Mouse (Mus musculus) embryonic facial prominence, embryonic 10.5 days (tissue): ENCODE data around the gene Pts. TPM values are rescaled to one million over a fixed set of nuclear protein-coding genes. Genes with fewer than 3 reads are reported as not detected.

Experiments used
- DNase-seq: peaks from one replicate; pipeline ENCODE4 v3.0.0-alpha.2; 2017; ENCODE audit warnings: low spot score
- H3K27ac ChIP-seq: fragments of 300-500 bp; sonication (generic); replicated peaks from 2 replicates; pipeline ENCODE4 v1.5.1; 2016; ENCODE audit warnings: mild to moderate bottlenecking
- H3K27me3 ChIP-seq: fragments of 300-500 bp; sonication (generic); replicated peaks from 2 replicates; pipeline ENCODE4 v1.6.1; 2016; ENCODE audit warnings: low read depth, mild to moderate bottlenecking; ENCODE audit not compliant: poor library complexity, severe bottlenecking
- H3K36me3 ChIP-seq: fragments of 300-500 bp; sonication (generic); replicated peaks from 2 replicates; pipeline ENCODE4 v1.6.1; 2016; ENCODE audit warnings: mild to moderate bottlenecking, moderate library complexity
- H3K4me1 ChIP-seq: fragments of 300-500 bp; sonication (generic); 2 replicates; pipeline ENCODE4 v1.6.1; 2016
- H3K4me3 ChIP-seq: fragments of 300-500 bp; sonication (generic); 2 replicates; pipeline ENCODE4 v1.5.1; 2016; ENCODE audit warnings: mild to moderate bottlenecking, moderate library complexity
- H3K9me3 ChIP-seq: fragments of 300-500 bp; sonication (generic); 2 replicates; pipeline ENCODE4 v1.6.1; 2016; ENCODE audit warnings: mild to moderate bottlenecking
- whole genome bisulfite sequencing: fragments of 180-500 bp; shearing (Covaris S2); methylation state at CpG from one replicate; pipeline ENCODE4 v1.1.7; 2016; 5-methylcytosine and 5-hydroxymethylcytosine counted together
- polyA plus RNA-seq: library from polyadenylated mRNA; unstranded; fragments of >200 nt; fragmentation: Nextera tagmentation; extraction: Ambion mirVana; gene quantifications from 2 replicates; pipeline ENCODE4 v1.2.1, GENCODE M21; 2016

The Pts gene
- polyA plus RNA-seq, 1 experiment from 2014 or later: 62.5 TPM

GRCm38 (mm10) chr9:50552206-50552605, 23.7 kb upstream of the Pts start:
- DNase-seq: no peak
- peaks cover 9% of the 10 kb centered on the region for H3K4me1 ChIP-seq
- 81% methylated on average over 5 of the region's 5 CpGs for WGBS
- no peak overlapping the region for H3K4me3 ChIP-seq
- H3K27me3 ChIP-seq: no peaks in the 10 kb centered on the region
- H3K27ac ChIP-seq: no peak overlapping the region
- H3K36me3 ChIP-seq: no peaks in the 10 kb centered on the region
- no peaks in the 10 kb centered on the region for H3K9me3 ChIP-seq

GRCm38 (mm10) chr9:50548936-50549335, 20.4 kb upstream of the Pts start:
- 81% methylated on average over 4 of the region's 4 CpGs for WGBS
- DNase-seq: no peak
- Histone ChIP-seq H3K27ac (no peak overlapping the region), H3K9me3 (no peaks in the 10 kb centered on the region), H3K4me3 (no peak overlapping the region), H3K4me1 (no peaks in the 10 kb centered on the region), H3K27me3 (no peaks in the 10 kb centered on the region), H3K36me3 (no peaks in the 10 kb centered on the region)

GRCm38 (mm10) chr9:50547859-50548478, 19.4 kb upstream of the Pts start:
- Histone ChIP-seq H3K27me3 (no peaks in the 10 kb centered on the region), H3K27ac (no peak overlapping the region), H3K9me3 (no peaks in the 10 kb centered on the region), H3K4me1 (no peaks in the 10 kb centered on the region), H3K36me3 (no peaks in the 10 kb centered on the region), H3K4me3 (no peak overlapping the region)
- no peak for DNase-seq
- 64% methylated on average over 5 of the region's 5 CpGs for WGBS

DNA sequence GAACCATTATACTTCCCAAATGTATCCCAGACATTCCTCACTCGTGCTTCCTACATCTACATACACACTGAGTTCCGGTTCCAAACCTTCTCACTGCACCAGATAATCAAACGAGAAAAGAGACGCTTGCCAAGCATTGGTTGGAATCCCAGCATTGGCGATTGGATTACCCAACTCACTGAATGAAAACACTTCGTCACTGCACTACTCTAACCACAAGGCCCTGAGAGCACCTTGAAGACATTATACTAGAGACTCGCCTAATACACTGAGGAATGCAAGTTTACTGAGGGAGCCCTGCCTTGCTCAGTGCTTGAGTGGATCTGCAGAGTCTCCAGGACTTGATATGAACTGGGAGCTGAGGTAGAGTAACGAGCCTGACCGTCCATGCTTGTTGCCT, 13.9 kb upstream of the Pts start:
- H3K36me3 ChIP-seq: no peaks in the 10 kb centered on the region
- no peaks in the 10 kb centered on the region for H3K4me1 ChIP-seq
- DNase-seq: no peak
- H3K9me3 ChIP-seq: no peaks in the 10 kb centered on the region
- H3K27me3 ChIP-seq: no peaks in the 10 kb centered on the region
- H3K4me3 ChIP-seq: no peak overlapping the region
- WGBS: 78% methylated on average over 9 of the region's 9 CpGs
- no peak overlapping the region for H3K27ac ChIP-seq

DNA sequence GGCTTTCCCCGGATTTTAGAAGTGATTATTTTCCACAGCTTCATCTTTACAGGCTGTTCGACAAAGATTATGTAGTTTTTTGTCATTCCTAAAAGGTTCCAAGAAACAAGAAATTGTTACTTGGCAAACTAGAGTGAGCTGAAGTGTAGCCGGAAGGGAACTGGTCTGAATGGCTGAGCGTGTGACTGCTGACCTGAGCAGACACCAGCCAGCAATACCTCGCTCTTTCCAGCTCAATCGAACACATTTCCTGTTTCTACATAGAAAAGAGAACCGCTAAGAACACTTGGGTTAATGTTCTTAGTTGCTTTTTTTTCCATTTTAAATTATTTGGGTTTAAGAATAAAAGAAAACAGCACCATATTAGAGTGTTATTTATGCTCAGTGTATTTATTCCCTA, 11.6 kb upstream of the Pts start:
- no peak for DNase-seq
- H3K27ac ChIP-seq: no peak overlapping the region
- no peaks in the 10 kb centered on the region for H3K27me3 ChIP-seq
- WGBS: 72% methylated on average over 7 of the region's 7 CpGs
- H3K4me1 ChIP-seq: no peaks in the 10 kb centered on the region
- H3K36me3 ChIP-seq: no peaks in the 10 kb centered on the region
- H3K4me3 ChIP-seq: no peak overlapping the region
- H3K9me3 ChIP-seq: no peaks in the 10 kb centered on the region

DNA sequence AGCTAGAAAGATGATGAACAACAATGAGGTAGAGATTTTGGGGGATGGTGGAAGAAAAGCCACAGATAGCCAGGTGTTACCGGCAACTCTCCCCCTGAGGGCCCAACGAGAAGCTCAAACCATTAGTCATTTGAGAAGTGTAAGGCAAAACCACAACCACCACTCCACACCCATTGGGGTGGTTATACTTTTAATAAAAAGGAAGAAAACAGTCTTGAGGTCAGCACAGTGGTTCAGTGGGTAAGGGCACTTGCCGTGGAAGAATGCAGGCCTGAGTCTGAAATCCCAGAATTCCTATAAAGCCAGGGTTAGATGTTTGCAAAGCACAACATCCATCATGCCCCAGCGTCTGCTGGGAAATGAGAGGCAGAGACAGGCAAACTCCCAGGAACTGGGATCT, 8.8 kb upstream of the Pts start:
- Histone ChIP-seq H3K4me1 (no peaks in the 10 kb centered on the region), H3K9me3 (no peaks in the 10 kb centered on the region), H3K4me3 (no peak overlapping the region), H3K36me3 (no peaks in the 10 kb centered on the region), H3K27me3 (no peaks in the 10 kb centered on the region), H3K27ac (no peak overlapping the region)
- WGBS: 73% methylated on average over 4 of the region's 4 CpGs
- no peak for DNase-seq

GRCm38 (mm10) chr9:50536603-50537135, 8.1 kb upstream of the Pts start:
- Histone ChIP-seq H3K9me3 (no peaks in the 10 kb centered on the region), H3K36me3 (no peaks in the 10 kb centered on the region), H3K4me3 (no peak overlapping the region), H3K4me1 (no peaks in the 10 kb centered on the region), H3K27ac (no peak overlapping the region), H3K27me3 (no peaks in the 10 kb centered on the region)
- DNase-seq: no peak
- WGBS: 87% methylated on average over 7 of the region's 7 CpGs

- no peak overlapping the region for H3K4me3 ChIP-seq
- H3K4me1 ChIP-seq: no peaks in the 10 kb centered on the region
- H3K27me3 ChIP-seq: no peaks in the 10 kb centered on the region
- no peaks in the 10 kb centered on the region for H3K36me3 ChIP-seq
- H3K9me3 ChIP-seq: no peaks in the 10 kb centered on the region
- no peak overlapping the region for H3K27ac ChIP-seq
- DNase-seq: no peak
- WGBS: 86% methylated on average over 5 of the region's 5 CpGs
These were observed 7.4 kb upstream of the Pts start for GRCm38 (mm10) chr9:50535930-50536329.

GRCm38 (mm10) chr9:50533791-50534190, 5.3 kb upstream of the Pts start:
- no peaks in the 10 kb centered on the region for H3K36me3 ChIP-seq
- H3K4me1 ChIP-seq: no peaks in the 10 kb centered on the region
- H3K9me3 ChIP-seq: no peaks in the 10 kb centered on the region
- WGBS: 83% methylated on average over 3 of the region's 3 CpGs
- no peaks in the 10 kb centered on the region for H3K27me3 ChIP-seq
- no peak overlapping the region for H3K4me3 ChIP-seq
- no peak for DNase-seq
- H3K27ac ChIP-seq: no peak overlapping the region

- Histone ChIP-seq H3K27me3 (no peaks in the 10 kb centered on the region), H3K4me1 (no peaks in the 10 kb centered on the region), H3K27ac (no peak overlapping the region), H3K4me3 (no peak overlapping the region), H3K36me3 (no peaks in the 10 kb centered on the region), H3K9me3 (no peaks in the 10 kb centered on the region)
- DNase-seq: no peak
- WGBS: 84% methylated on average over 11 of the region's 11 CpGs
These were observed 4.8 kb upstream of the Pts start for GRCm38 (mm10) chr9:50533328-50533727.

DNA sequence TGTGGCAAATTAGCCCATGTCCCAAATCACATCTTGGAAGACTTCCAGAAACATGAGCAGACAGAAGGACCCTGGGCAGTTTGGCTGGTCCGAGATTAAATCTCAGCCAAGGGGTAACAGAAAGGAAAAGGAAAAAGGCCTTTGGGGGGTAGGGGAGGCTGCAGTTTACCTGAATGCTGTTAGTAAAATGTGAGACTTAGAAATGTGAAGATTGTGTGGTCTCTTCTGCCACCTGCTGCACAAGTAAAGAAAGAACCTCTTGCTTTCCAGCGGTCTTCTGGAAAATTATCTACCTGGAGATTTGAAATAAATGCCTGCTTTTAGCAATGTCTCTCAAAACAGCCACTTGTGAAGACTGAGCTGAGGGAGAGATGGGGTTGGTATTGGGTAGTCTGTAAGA, 2.4 kb upstream of the Pts start:
- no peak overlapping the region for H3K4me3 ChIP-seq
- no peak overlapping the region for H3K27ac ChIP-seq
- no peaks in the 10 kb centered on the region for H3K9me3 ChIP-seq
- no peaks in the 10 kb centered on the region for H3K27me3 ChIP-seq
- DNase-seq: no peak
- H3K4me1 ChIP-seq: peaks cover 7% of the 10 kb centered on the region
- 36% methylated on average over 2 of the region's 2 CpGs for WGBS
- H3K36me3 ChIP-seq: no peaks in the 10 kb centered on the region

DNA sequence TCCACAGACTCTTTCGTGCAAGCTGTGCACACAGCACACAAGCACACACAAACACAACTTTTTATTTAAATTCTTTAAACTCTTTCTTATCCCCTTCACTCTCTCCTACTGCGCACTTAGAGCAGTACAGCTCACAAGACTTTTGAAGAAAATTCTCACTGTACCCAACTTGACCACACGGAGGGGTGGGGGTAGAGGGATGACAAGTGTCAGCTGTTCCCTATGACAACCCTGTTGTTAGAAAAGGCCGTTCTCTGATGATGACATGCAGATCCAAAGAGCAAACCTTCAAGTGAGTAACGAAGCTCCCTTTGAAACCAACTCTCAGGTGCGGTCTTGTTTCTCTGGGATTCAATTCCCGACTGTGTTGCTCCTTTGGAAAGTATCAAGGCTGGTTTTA, 664 bp downstream of the Pts start:
- Histone ChIP-seq H3K4me1 (peaks cover 7% of the 10 kb centered on the region), H3K9me3 (no peaks in the 10 kb centered on the region), H3K27me3 (no peaks in the 10 kb centered on the region), H3K36me3 (0 out of 2 replicates have a peak, but pooled peaks cover 2% of the 10 kb centered on the region), H3K27ac (peak overlapping the region; percentile 88), H3K4me3 (peak overlapping the region; percentile 82)
- DNase-seq: no peak
- WGBS: 47% methylated on average over 7 of the region's 7 CpGs

GRCm38 (mm10) chr9:50525585-50525984, 2.9 kb downstream of the Pts start:
- Histone ChIP-seq H3K27me3 (no peaks in the 10 kb centered on the region), H3K4me3 (no peak overlapping the region), H3K36me3 (peaks cover 8% of the 10 kb centered on the region; the same call in 1 of the 2 replicates), H3K9me3 (no peaks in the 10 kb centered on the region), H3K27ac (no peak overlapping the region), H3K4me1 (peaks cover 7% of the 10 kb centered on the region)
- WGBS: 79% methylated on average over 5 of the region's 5 CpGs
- DNase-seq: no peak
